Mouse (Mus musculus) MEL (cell line): ENCODE data around the gene Gm28053. TPM values are rescaled to one million over a fixed set of nuclear protein-coding genes. Genes with fewer than 3 reads are reported as not detected.

ENCODE experiments used
- DNase-seq: peaks from one replicate; pipeline ENCODE4 v3.0.0; 2011; ENCODE audit warnings: low read depth, low spot score
- H3K27ac ChIP-seq: 2 replicates; pipeline ENCODE4 v1.5.1; 2012; ENCODE audit warnings: low read depth, mild to moderate bottlenecking, control low read depth, low read length, moderate library complexity; ENCODE audit not compliant: control insufficient read depth
- H3K27me3 ChIP-seq, 2 experiments: fragments of 150-350 bp in 1 of 2; sonication (generic) in 1 of 2; 2 replicates each; pipeline ENCODE4 v1.6.1; 2012; ENCODE audit warnings: low read length in 2 of 2, mild to moderate bottlenecking in 2 of 2, improper control_type of control experiment in 1 of 2, moderate library complexity in 1 of 2; ENCODE audit not compliant: insufficient read depth in 2 of 2, control insufficient read depth in 1 of 2
- H3K36me3 ChIP-seq, 2 experiments: 2 replicates each; pipeline ENCODE4 v1.6.1; 2012 to 2014; ENCODE audit warnings: low read length in 2 of 2, improper control_type of control experiment in 1 of 2, inconsistent platforms in 1 of 2, mild to moderate bottlenecking in 1 of 2; ENCODE audit not compliant: insufficient read depth in 2 of 2, control insufficient read depth in 1 of 2
- H3K4me1 ChIP-seq, 2 experiments: fragments of 150-350 bp in 1 of 2; sonication (generic) in 1 of 2; 2 replicates each; pipeline ENCODE4 v1.6.1; 2012; ENCODE audit warnings: low read length in 2 of 2, improper control_type of control experiment in 1 of 2, mild to moderate bottlenecking in 1 of 2; ENCODE audit not compliant: insufficient read depth in 2 of 2, control insufficient read depth in 1 of 2
- H3K4me3 ChIP-seq, 2 experiments: fragments of 150-350 bp in 1 of 2; sonication (generic) in 1 of 2; 2 replicates each; pipeline ENCODE4 v1.5.1; 2012; ENCODE audit warnings: low read depth in 2 of 2, low read length in 2 of 2, mild to moderate bottlenecking in 2 of 2, moderate library complexity in 2 of 2, control low read depth in 1 of 2, improper control_type of control experiment in 1 of 2; ENCODE audit not compliant: control insufficient read depth in 1 of 2, insufficient read depth in 1 of 2
- H3K79me2 ChIP-seq: 2 replicates; pipeline ENCODE4 v1.6.1; 2012; ENCODE audit warnings: mild to moderate bottlenecking, low read length, moderate library complexity; ENCODE audit not compliant: control insufficient read depth, poor library complexity, insufficient read depth
- H3K9ac ChIP-seq: 2 replicates; pipeline ENCODE4 v1.6.1; 2012; ENCODE audit warnings: low read depth, mild to moderate bottlenecking, control low read depth, low read length, moderate library complexity; ENCODE audit not compliant: control insufficient read depth, poor library complexity, severe bottlenecking
- H3K9me3 ChIP-seq: fragments of 150-350 bp; sonication (generic); replicated peaks from 2 replicates; pipeline ENCODE4 v1.6.1; 2012; ENCODE audit warnings: mild to moderate bottlenecking, low read length, improper control_type of control experiment, moderate library complexity; ENCODE audit not compliant: insufficient read depth
- CTCF ChIP-seq, 3 experiments: IDR thresholded peaks in 2 of 3; conservative IDR thresholded peaks in 1 of 3; 2 replicates each; pipeline ENCODE4 v1.5.1; 2011 to 2012; ENCODE audit warnings: low read length in 3 of 3, low read depth in 2 of 3, mild to moderate bottlenecking in 2 of 3, improper control_type of control experiment in 1 of 3, inconsistent platforms in 1 of 3, mixed read lengths in 1 of 3, moderate library complexity in 1 of 3; ENCODE audit not compliant: control insufficient read depth in 1 of 3, insufficient read depth in 1 of 3, poor library complexity in 1 of 3, severe bottlenecking in 1 of 3
- ELF1 ChIP-seq: IDR thresholded peaks from 2 replicates; pipeline ENCODE4 v1.6.1; 2014; ENCODE audit warnings: low read depth, mild to moderate bottlenecking, inconsistent platforms, low read length, improper control_type of control experiment, moderate library complexity
- JUND ChIP-seq: IDR thresholded peaks from 2 replicates; pipeline ENCODE4 v1.6.1; 2011; ENCODE audit warnings: low read depth, mild to moderate bottlenecking, improper control_type of control experiment, low read length
- MAX ChIP-seq: IDR thresholded peaks from 2 replicates; pipeline ENCODE4 v1.6.1; 2011; ENCODE audit warnings: low read length, improper control_type of control experiment
- MYB ChIP-seq: IDR thresholded peaks from 2 replicates; pipeline ENCODE4 v1.6.1; 2011; ENCODE audit warnings: mild to moderate bottlenecking, low read depth, low read length, improper control_type of control experiment
- RAD21 ChIP-seq: IDR thresholded peaks from 2 replicates; pipeline ENCODE4 v1.6.1; 2011; ENCODE audit warnings: mild to moderate bottlenecking, low read depth, low read length, improper control_type of control experiment
- USF1 ChIP-seq: IDR thresholded peaks from 2 replicates; pipeline ENCODE4 v1.6.1; 2014; ENCODE audit warnings: low read depth, mild to moderate bottlenecking, inconsistent platforms, low read length, improper control_type of control experiment, moderate library complexity
- polyA plus RNA-seq, 2 experiments: library from polyadenylated mRNA; stranded (reverse) in 1 of 2; unstranded in 1 of 2; fragments of >175 nt in 1 of 2; fragments of >200 nt in 1 of 2; gene quantifications; 2 replicates each; pipeline versions ENCODE4 v1.2.1 to v1.2.4; 2012; ENCODE audit warnings: low replicate concordance in 2 of 2, low read depth in 1 of 2; ENCODE audit not compliant: insufficient read length in 2 of 2, insufficient read depth in 1 of 2, missing spikeins in 1 of 2
- total RNA-seq: library from RNA; depleted of rRNA; stranded (reverse); fragments of 300-350 nt; gene quantifications from 2 replicates; pipeline ENCODE4 v1.2.3, GENCODE M21; 2012; rRNA removed

Gene Gm28053
- total and polyA plus RNA-seq, 3 experiments = not detected

- Histone ChIP-seq H3K27ac (no peak overlapping the region), H3K4me3 (no peak overlapping the region), H3K4me1 (no peaks in the 10 kb centered on the region), H3K9me3 (no peaks in the 10 kb centered on the region), H3K9ac (no peak overlapping the region), H3K36me3 (no peaks in the 10 kb centered on the region), H3K27me3 (no peaks in the 10 kb centered on the region), H3K79me2 (no peaks in the 10 kb centered on the region)
- DNase-seq = no peak
- no peak for TF ChIP-seq MYB
- no peak for TF ChIP-seq JUND
- TF ChIP-seq MAX = no peak
- no peak for TF ChIP-seq ELF1
- no peak for TF ChIP-seq RAD21
- TF ChIP-seq USF1 = no peak
- TF ChIP-seq CTCF (IDR thresholded peaks at IDR 0.05 in 2 of 3, conservative IDR thresholded peaks at IDR 0.05 in 1 of 3; ENCODE audit: control insufficient read depth in 1 of 3, insufficient read depth in 1 of 3, low read depth in 2 of 3, low read length in 3 of 3, poor library complexity in 1 of 3, severe bottlenecking in 1 of 3) = no peak
Measured at GRCm38 (mm10) chr6:48801897-48802296, 83.5 kb downstream of the Gm28053 start.

Other genes starting within 250 kb of the Gm28053 start
- gene Atp6v0e2, start 181.0 kb upstream of the Gm28053 start, total RNA-seq = not detected in 2 replicates
- not detected for gene Atp6v0e2, start 181.0 kb upstream of the Gm28053 start, polyA plus RNA-seq
- not detected in 2 replicates for gene Lrrc61, start 163.8 kb upstream of the Gm28053 start, total RNA-seq
- not detected for gene Lrrc61, start 163.8 kb upstream of the Gm28053 start, polyA plus RNA-seq
- gene Rarres2, start 145.8 kb upstream of the Gm28053 start, total RNA-seq = not detected in 2 replicates
- not detected for gene Rarres2, start 145.8 kb upstream of the Gm28053 start, polyA plus RNA-seq
- gene Gm45021, start 129.0 kb upstream of the Gm28053 start, total RNA-seq = not detected in 2 replicates
- gene Gm45021, start 129.0 kb upstream of the Gm28053 start, polyA plus RNA-seq = not detected
- gene Repin1, start 124.7 kb upstream of the Gm28053 start, total RNA-seq = not detected in 2 replicates
- gene Repin1, start 124.7 kb upstream of the Gm28053 start, polyA plus RNA-seq = not detected
- not detected in 2 replicates for gene Gm44965, start 124.7 kb upstream of the Gm28053 start, total RNA-seq
- gene Gm44965, start 124.7 kb upstream of the Gm28053 start, polyA plus RNA-seq = not detected
- not detected in 2 replicates for gene Zfp775, start 116.5 kb upstream of the Gm28053 start, total RNA-seq
- gene Zfp775, start 116.5 kb upstream of the Gm28053 start, polyA plus RNA-seq = not detected
- gene AI854703, start 91.8 kb upstream of the Gm28053 start, total RNA-seq = not detected in 2 replicates
- gene AI854703, start 91.8 kb upstream of the Gm28053 start, polyA plus RNA-seq = not detected
- gene Gimap8, start 71.4 kb upstream of the Gm28053 start, total RNA-seq = not detected in 2 replicates
- not detected for gene Gimap8, start 71.4 kb upstream of the Gm28053 start, polyA plus RNA-seq
- 3.8 and 4.8 TPM in 2 replicates for gene Gimap9, start 42.5 kb upstream of the Gm28053 start, total RNA-seq
- gene Gimap9, start 42.5 kb upstream of the Gm28053 start, polyA plus RNA-seq = 1 to 10 TPM in 1 of 2 experiments, not detected in 1; 6.2 TPM
- 0.12 TPM in 1 of 2 replicates, not detected in the other for gene Gimap4, start 34.1 kb upstream of the Gm28053 start, total RNA-seq
- under 1 TPM in 1 of 2 experiments, not detected in 1; 0.25 TPM for gene Gimap4, start 34.1 kb upstream of the Gm28053 start, polyA plus RNA-seq
- not detected in 2 replicates for gene Gimap6, start 10.4 kb upstream of the Gm28053 start, total RNA-seq
- not detected for gene Gimap6, start 10.4 kb upstream of the Gm28053 start, polyA plus RNA-seq
- not detected in 2 replicates for gene Gimap7, start within 50 bp of the Gm28053 start, total RNA-seq
- gene Gimap7, start within 50 bp of the Gm28053 start, polyA plus RNA-seq = not detected
- gene Gimap1, start 20.4 kb downstream of the Gm28053 start, total RNA-seq = not detected in 2 replicates
- gene Gimap1, start 20.4 kb downstream of the Gm28053 start, polyA plus RNA-seq = not detected
- gene Gimap5, start 27.6 kb downstream of the Gm28053 start, total RNA-seq = not detected in 2 replicates
- gene Gimap5, start 27.6 kb downstream of the Gm28053 start, polyA plus RNA-seq = not detected
- not detected in 2 replicates for gene Gimap3, start 52.2 kb downstream of the Gm28053 start, total RNA-seq
- gene Gimap3, start 52.2 kb downstream of the Gm28053 start, polyA plus RNA-seq = not detected
- gene Tmem176a, start 122.3 kb downstream of the Gm28053 start, total RNA-seq = 3.9 TPM in 2 replicates
- gene Tmem176a, start 122.3 kb downstream of the Gm28053 start, polyA plus RNA-seq = 10 to 100 TPM in 1 of 2 experiments, not detected in 1; 18.5 TPM
- gene Tmem176b, start 122.9 kb downstream of the Gm28053 start, total RNA-seq = 22.2 and 23.0 TPM in 2 replicates
- 10 to 100 TPM in 1 of 2 experiments, not detected in 1; 77.0 TPM for gene Tmem176b, start 122.9 kb downstream of the Gm28053 start, polyA plus RNA-seq
- not detected in 2 replicates for gene Aoc1, start 154.3 kb downstream of the Gm28053 start, total RNA-seq
- gene Aoc1, start 154.3 kb downstream of the Gm28053 start, polyA plus RNA-seq = not detected
- gene 1600015I10Rik, start 211.3 kb downstream of the Gm28053 start, total RNA-seq = not detected in 2 replicates
- not detected for gene 1600015I10Rik, start 211.3 kb downstream of the Gm28053 start, polyA plus RNA-seq